ENCODE assay signal across 26 mouse cellular contexts in the genomic region with DNA sequence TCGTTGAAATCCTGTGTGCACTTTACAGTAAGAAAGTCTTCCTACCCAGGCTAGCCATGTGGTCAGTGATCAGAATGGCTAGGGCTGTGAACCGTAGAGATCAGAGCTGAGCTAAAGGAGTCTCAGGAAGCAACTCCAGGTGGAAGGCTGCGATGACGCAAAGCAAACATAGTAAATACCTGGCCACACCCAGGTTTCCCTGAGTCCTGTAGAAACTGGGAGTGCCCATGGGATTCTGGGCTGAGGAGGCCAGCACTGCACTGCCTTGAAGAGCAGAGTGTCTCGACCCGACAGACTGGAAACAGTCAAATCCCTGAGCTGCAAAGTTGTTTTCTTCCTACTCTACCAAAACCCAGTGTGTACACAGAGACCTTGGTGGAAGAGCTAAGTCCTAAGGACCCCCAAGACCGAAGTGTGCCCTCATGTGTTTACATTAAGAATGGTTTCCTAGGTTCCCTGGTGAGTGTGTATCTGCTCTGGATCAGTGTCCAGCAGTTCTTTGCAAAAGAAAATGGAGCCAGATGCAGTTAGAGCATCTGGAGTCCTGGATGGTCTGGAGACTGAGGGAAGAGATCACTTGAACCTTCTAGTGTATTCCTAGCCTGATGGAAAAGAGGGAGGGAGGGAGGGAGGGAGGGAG. TPM values are rescaled to one million over a fixed set of nuclear protein-coding genes. Genes with fewer than 3 reads are reported as not detected.
DNase-seq lines count a peak whose midpoint lies in the region; ATAC-seq and TF ChIP-seq lines count a peak whose summit lies in the region.
"Had no signal": no experiment of that assay in that cellular context is flagged by ENCODE, and none has a peak within 500 bp of the region (broad histone marks: within the 10 kb centered on the region; RNA-seq: fewer than 3 reads in every experiment).

No protein-coding gene starts in this region.

- intact Hi-C loops in heart, postnatal 25 days (cut with DNase I): no loop called here

- no peaks in the 10 kb centered on the region for H3K36me3 ChIP-seq in intestine, embryonic 14.5 days (ENCODE audit: control insufficient read depth, insufficient read depth, low read length)
- H3K36me3 ChIP-seq in midbrain, embryonic 13.5 days: no peaks in the 10 kb centered on the region
- H3K36me3 ChIP-seq: heart, embryonic 13.5 days had no signal

- H3K27ac ChIP-seq in intestine, embryonic 14.5 days (ENCODE audit: low read depth): peak overlapping the region; percentile 47
- no peak overlapping the region for H3K27ac ChIP-seq in cerebellum, adult 2 months (ENCODE audit: insufficient read depth, low read length)
- no peak overlapping the region for H3K27ac ChIP-seq in midbrain, embryonic 13.5 days
- H3K27ac ChIP-seq: forebrain, embryonic 13.5 days; heart, embryonic 13.5 days; hindbrain, embryonic 14.5 days had no signal

- no peak for TF ChIP-seq CTCF in cerebellum, adult 2 months (IDR thresholded peaks at IDR 0.05; ENCODE audit: borderline replicate concordance, insufficient read depth, low read depth, low read length)

- H3K9me3 ChIP-seq in intestine, embryonic 14.5 days (ENCODE audit: control insufficient read depth, low read length): no peaks in the 10 kb centered on the region
- H3K9me3 ChIP-seq in midbrain, embryonic 13.5 days: no peaks in the 10 kb centered on the region
- H3K9me3 ChIP-seq: forebrain, embryonic 13.5 days; heart, embryonic 13.5 days; megakaryocyte, embryonic 14.5 days had no signal

- no peak for TF ChIP-seq POLR2A in cerebellum, adult 2 months (IDR thresholded peaks at IDR 0.05; ENCODE audit: borderline replicate concordance, insufficient read depth, low read length)

- no peak overlapping the region for H3K4me3 ChIP-seq in intestine, embryonic 14.5 days (ENCODE audit: low read depth, low read length)
- no peak overlapping the region for H3K4me3 ChIP-seq in cerebellum, adult 2 months (replicated peaks; ENCODE audit: insufficient read depth, low read depth, low read length)
- H3K4me3 ChIP-seq in midbrain, embryonic 13.5 days (replicated peaks): no peak overlapping the region
- H3K4me3 ChIP-seq: forebrain, embryonic 13.5 days; heart, embryonic 13.5 days; megakaryocyte, embryonic 14.5 days had no signal

- no peak overlapping the region for H3K9ac ChIP-seq in intestine, embryonic 14.5 days (ENCODE audit: low read length)
- H3K9ac ChIP-seq in midbrain, embryonic 13.5 days (replicated peaks): no peak overlapping the region
- H3K9ac ChIP-seq: forebrain, embryonic 13.5 days; heart, embryonic 13.5 days; hindbrain, embryonic 14.5 days had no signal

- no peaks in the 10 kb centered on the region for H3K27me3 ChIP-seq in intestine, embryonic 14.5 days (replicated peaks; ENCODE audit: control insufficient read depth, insufficient read depth, low read length)
- H3K27me3 ChIP-seq in cerebellum, adult 2 months (ENCODE audit: control insufficient read depth, insufficient read depth, low read length): no peaks in the 10 kb centered on the region
- no peaks in the 10 kb centered on the region for H3K27me3 ChIP-seq in midbrain, embryonic 13.5 days
- H3K27me3 ChIP-seq: forebrain, embryonic 13.5 days; heart, embryonic 13.5 days; megakaryocyte, embryonic 14.5 days had no signal

- DNase-seq in urinary bladder, adult 18-20 months (ENCODE audit: low spot score in 2 of 2): peak; percentile 19 to 31
- no peak for DNase-seq in urinary bladder, adult 2 months (ENCODE audit: low spot score)
- DNase-seq in intestine, embryonic 14.5 days (ENCODE audit: low spot score): peak; percentile 60
- DNase-seq in lung, postnatal 36 days: peak; percentile 32
- DNase-seq in yolk sac, embryonic 10.5 days (ENCODE audit: low spot score): peak; percentile 30
- no peak for DNase-seq in heart, postnatal 25 days (ENCODE audit: low spot score)
- DNase-seq in cerebellum, adult 2 months: no peak
- DNase-seq: adrenal gland, postnatal 36 days; cerebellum, adult 11-12 months; heart, postnatal 36 days; kidney, adult 11 months; retina, postnatal 1 day; thymus, adult 18-20 months; thymus, postnatal 4 days had no signal

- WGBS in intestine, embryonic 14.5 days: 57% methylated on average over 7 of the region's 7 CpGs
- WGBS in cerebellum, adult 2 months: 87% methylated on average over 7 of the region's 7 CpGs
- whole genome bisulfite sequencing in midbrain, embryonic 13.5 days: 88% methylated on average over 7 of the region's 7 CpGs

- no peak overlapping the region for H3K4me2 ChIP-seq in intestine, embryonic 14.5 days (ENCODE audit: low read length)
- no peak overlapping the region for H3K4me2 ChIP-seq in midbrain, embryonic 13.5 days (replicated peaks)
- H3K4me2 ChIP-seq: forebrain, embryonic 13.5 days; heart, embryonic 13.5 days; hindbrain, embryonic 14.5 days; liver, embryonic 11.5 days had no signal

- ATAC-seq in intestine, embryonic 14.5 days (replicated peaks; ENCODE audit: low FRiP score, low TSS enrichment, low read depth): peak; percentile 93
- no peak for ATAC-seq in midbrain, embryonic 13.5 days
- ATAC-seq: forebrain, embryonic 13.5 days had no signal

- peaks cover 7% of the 10 kb centered on the region for H3K4me1 ChIP-seq in intestine, embryonic 14.5 days (replicated peaks; ENCODE audit: control insufficient read depth, insufficient read depth, low read length)
- no peaks in the 10 kb centered on the region for H3K4me1 ChIP-seq in cerebellum, adult 2 months (ENCODE audit: control insufficient read depth, insufficient read depth, low read length)
- H3K4me1 ChIP-seq in midbrain, embryonic 13.5 days (replicated peaks): no peaks in the 10 kb centered on the region
- H3K4me1 ChIP-seq: megakaryocyte, embryonic 14.5 days had no signal

RNA-seq across cellular contexts. Expression of gene Olfr267, which starts 41.8 kb away (rescaled TPM):
- polyA plus RNA-seq in urinary bladder, adult 2 months (2012; rRNA removed): 0.01 TPM in 2 replicates
- 0.04 TPM in 1 of 2 replicates, not detected in the other for polyA plus RNA-seq in intestine, embryonic 14.5 days (2014; fragmentation: Nextera tagmentation; extraction: Ambion mirVana)
- under 1 TPM in 1 of 2 experiments, not detected in 1; 0.06 TPM for total RNA-seq in heart, postnatal 25 days (2021)
- polyA plus RNA-seq in cerebellum, adult 2 months (2012; rRNA removed): 0.18 and 0.27 TPM in 2 replicates
- polyA plus RNA-seq in midbrain, embryonic 13.5 days (2015; fragmentation: Nextera tagmentation; extraction: Ambion mirVana): not detected in 2 replicates
- total RNA-seq: common myeloid progenitor, adult 5-6 weeks; ES-E14; gastrocnemius, adult 8-10 months; heart, postnatal 36 days; midbrain, postnatal 0 days had no signal
- polyA plus RNA-seq: embryonic facial prominence, embryonic 11.5 days; heart, embryonic 13.5 days; hindbrain, embryonic 14.5 days; kidney, embryonic 16.5 days; liver, embryonic 11.5 days; midbrain, postnatal 0 days had no signal

Comparison
In these comparisons a context has a peak if more than half of its experiments do, and no peak if none do; other contexts are left out.
1. DNase-seq: peak in urinary bladder, adult 18-20 months (2 of 2), intestine, embryonic 14.5 days (single experiment), lung, postnatal 36 days (single experiment) and yolk sac, embryonic 10.5 days (single experiment); none in urinary bladder, adult 2 months (single experiment), heart, postnatal 25 days (single experiment) and cerebellum, adult 2 months (0 of 2).